Mouse (Mus musculus): ENCODE data around the gene Banf1. TPM values are rescaled to one million over a fixed set of nuclear protein-coding genes. Genes with fewer than 3 reads are reported as not detected.
A peak's percentile ranks its signal among the peaks of the same experiment; 100 is the strongest.
"Not testable (repeated sequence)": the region's sequence is repeated elsewhere in the genome, so short reads cannot be mapped to it uniquely, and the experiment has no call there.

The Banf1 gene
- polyA plus RNA-seq, 1 experiment from 2014 or later: 231 TPM

DNA sequence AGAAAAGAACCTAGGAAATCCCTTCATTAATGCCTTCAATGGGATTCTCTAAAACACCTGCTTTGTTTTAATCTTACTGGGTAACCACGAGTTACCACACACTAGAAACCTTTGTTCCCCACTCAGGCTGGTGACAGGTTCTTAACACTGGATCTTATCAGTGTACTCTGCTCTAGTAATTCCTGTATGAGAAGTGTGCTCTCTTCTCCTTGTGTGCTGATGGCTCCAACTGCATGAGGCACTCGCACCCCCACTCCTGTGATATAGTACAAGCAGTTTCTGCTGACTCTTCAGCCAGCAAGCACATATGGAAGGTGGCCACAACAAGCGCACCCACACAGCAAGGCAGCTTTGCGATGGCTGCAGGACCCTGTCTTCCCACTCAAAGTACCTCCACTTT lies 7.2 kb upstream of the Banf1 start:
- Histone ChIP-seq H3K27me3 (no peaks in the 10 kb centered on the region), H3K36me3 (replicated peaks) (peaks cover 69% of the 10 kb centered on the region), H3K27ac (replicated peaks) (no peak overlapping the region), H3K9me3 (replicated peaks) (no peaks in the 10 kb centered on the region), H3K4me1 (replicated peaks) (no peaks in the 10 kb centered on the region), H3K4me2 (no peak overlapping the region), H3K4me3 (replicated peaks) (no peak overlapping the region), H3K9ac (no peak overlapping the region)
- WGBS (ENCODE audit: insufficient replicate concordance): 75% methylated on average over 4 of the region's 4 CpGs
- ATAC-seq (ENCODE audit: insufficient read depth): no peak

DNA sequence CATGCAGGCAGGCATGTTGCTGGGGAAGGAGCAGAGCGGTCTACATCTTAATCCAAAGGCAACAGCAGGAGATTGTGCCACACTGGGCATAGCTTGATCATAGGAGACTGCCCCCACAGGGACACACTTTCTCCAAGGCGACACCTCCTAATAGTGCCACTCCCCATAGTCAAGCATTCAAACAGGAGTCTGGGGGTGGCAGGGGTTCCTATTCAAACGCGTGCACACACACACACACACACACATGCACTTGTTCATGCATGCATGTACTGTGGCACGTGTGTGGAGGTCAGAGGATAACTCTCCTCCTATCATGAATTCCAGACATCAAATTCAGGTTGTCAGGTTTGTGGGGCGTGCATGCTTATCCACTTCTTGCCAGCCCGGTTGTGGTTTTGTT lies 5.8 kb upstream of the Banf1 start:
- Histone ChIP-seq H3K9me3 (replicated peaks) (no peaks in the 10 kb centered on the region), H3K4me1 (replicated peaks) (peaks cover 11% of the 10 kb centered on the region), H3K4me3 (replicated peaks) (no peak overlapping the region), H3K4me2 (no peak overlapping the region), H3K27ac (replicated peaks) (no peak overlapping the region), H3K9ac (no peak overlapping the region), H3K27me3 (no peaks in the 10 kb centered on the region), H3K36me3 (replicated peaks) (peaks cover 67% of the 10 kb centered on the region)
- ATAC-seq (ENCODE audit: insufficient read depth): no peak
- 82% methylated on average over 7 of the region's 7 CpGs for WGBS (ENCODE audit: insufficient replicate concordance)

DNA sequence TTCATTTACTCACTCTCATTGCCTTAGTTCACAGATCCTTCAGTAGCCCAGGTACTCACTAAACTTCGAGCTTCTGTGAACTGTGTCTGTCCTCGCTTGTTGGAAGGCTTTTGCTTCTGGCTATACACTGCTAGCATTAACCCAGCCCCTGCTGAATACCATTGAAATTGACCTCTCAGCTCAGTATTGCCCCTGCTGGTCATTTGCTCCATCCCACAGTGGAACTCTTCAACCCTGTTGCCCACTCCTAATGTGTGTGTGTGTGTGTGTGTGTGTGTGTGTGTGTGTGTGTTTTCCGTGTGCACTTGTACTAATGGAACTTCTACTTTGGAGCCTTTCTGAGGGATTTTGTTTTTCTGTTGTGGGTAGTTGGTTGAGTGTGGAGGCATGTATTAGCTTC lies 4.0 kb upstream of the Banf1 start:
- Histone ChIP-seq H3K4me3 (replicated peaks) (no peak overlapping the region), H3K4me1 (replicated peaks) (peaks cover 19% of the 10 kb centered on the region), H3K4me2 (no peak overlapping the region), H3K27ac (replicated peaks) (no peak overlapping the region), H3K9me3 (replicated peaks) (no peaks in the 10 kb centered on the region), H3K36me3 (replicated peaks) (peaks cover 56% of the 10 kb centered on the region), H3K9ac (no peak overlapping the region), H3K27me3 (no peaks in the 10 kb centered on the region)
- no peak for ATAC-seq (ENCODE audit: insufficient read depth)
- WGBS (ENCODE audit: insufficient replicate concordance): 70% methylated on average over 3 of the region's 3 CpGs

DNA sequence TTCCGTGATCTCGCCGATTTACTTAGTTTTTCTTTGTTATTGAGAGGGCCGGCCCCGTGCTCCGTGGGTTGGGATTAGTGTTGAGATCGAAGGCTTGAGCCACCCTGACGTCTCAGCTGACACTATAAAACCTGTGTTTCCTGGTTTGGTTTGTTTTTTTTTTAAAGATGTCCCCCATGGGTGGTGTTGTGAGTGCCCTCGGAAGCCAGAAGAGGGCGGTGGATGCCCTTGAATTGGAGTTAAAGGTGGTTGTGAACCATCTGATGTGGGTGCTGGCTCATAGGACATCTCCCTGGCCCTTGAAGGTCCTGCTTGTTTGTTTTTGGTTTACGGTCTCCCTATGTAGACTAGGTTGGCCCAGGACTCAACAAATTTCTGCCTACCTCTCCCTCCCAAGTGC lies 487 bp upstream of the Banf1 start:
- no peaks in the 10 kb centered on the region for H3K27me3 ChIP-seq
- peak overlapping the region; percentile 78 for H3K4me3 ChIP-seq (replicated peaks)
- peaks cover 40% of the 10 kb centered on the region for H3K4me1 ChIP-seq (replicated peaks)
- no peaks in the 10 kb centered on the region for H3K9me3 ChIP-seq (replicated peaks)
- ATAC-seq (ENCODE audit: insufficient read depth): no peak
- H3K27ac ChIP-seq (replicated peaks): peak overlapping the region; percentile 95
- peaks cover 59% of the 10 kb centered on the region for H3K36me3 ChIP-seq (replicated peaks)
- peak overlapping the region; percentile 81 for H3K9ac ChIP-seq
- H3K4me2 ChIP-seq: peak overlapping the region; percentile 93
- 8% methylated on average over 11 of the region's 11 CpGs for WGBS (ENCODE audit: insufficient replicate concordance)

DNA sequence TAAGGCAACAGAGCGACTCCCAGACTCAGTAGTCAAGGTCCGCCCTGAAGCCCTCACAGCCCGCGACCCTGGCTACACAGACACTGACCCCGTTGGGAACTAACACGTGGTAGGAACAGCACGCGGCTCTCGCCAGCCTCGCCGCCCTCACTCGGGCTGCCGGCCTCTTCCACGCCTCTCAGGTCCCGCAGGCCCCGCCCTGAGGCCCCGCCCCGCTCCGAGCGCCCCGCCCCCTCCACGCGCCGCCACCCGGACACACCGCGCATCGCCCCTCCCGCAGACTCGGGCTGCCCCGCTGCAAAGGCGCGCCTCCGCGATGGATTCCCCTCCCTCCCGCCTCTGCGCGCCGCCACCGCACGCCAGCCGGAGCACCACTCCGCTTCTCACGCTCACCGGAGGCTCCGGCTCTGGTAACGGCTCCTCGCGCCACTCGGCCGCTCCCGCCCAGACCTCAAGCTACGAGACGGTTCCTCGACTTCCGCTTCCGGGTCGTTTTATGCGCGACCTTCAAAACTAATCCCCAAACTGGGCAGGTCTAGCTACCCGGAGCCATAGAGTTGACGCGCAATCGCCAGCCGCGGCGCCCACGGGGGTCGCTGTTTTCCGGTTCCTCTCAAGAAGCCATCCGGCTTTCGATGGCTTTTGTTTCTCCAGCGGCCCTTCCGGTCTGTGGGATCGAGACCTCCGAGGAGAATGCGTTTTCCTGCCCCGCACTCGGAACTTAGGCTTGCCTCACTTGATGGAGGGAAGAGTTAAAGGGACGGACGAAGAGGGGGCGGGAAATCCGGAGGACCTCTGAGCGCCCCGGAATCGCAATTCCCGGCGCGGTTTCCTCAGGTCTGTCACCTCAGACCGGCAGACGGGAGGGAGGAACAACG lies 554 bp downstream of the Banf1 start, which contains the start of gene Eif1ad:
TSS of gene Eif1ad (plus strand) at position 567 of the 878 bp plus-strand sequence.
- Histone ChIP-seq H3K4me3 (replicated peaks) (peak within 1 kb of the TSS; percentile 78), H3K36me3 (replicated peaks) (peaks cover 49% of the 10 kb centered on the region), H3K4me1 (replicated peaks) (peaks cover 40% of the 10 kb centered on the region), H3K4me2 (peak within 1 kb of the TSS; percentile 93), H3K9ac (peak within 1 kb of the TSS; percentile 81), H3K27me3 (no peaks in the 10 kb centered on the region), H3K9me3 (replicated peaks) (no peaks in the 10 kb centered on the region), H3K27ac (replicated peaks) (peak within 1 kb of the TSS; percentile 95)
- peak; percentile 93 for ATAC-seq (ENCODE audit: insufficient read depth)
- under 1% methylated on average over 92 of the region's 92 CpGs for WGBS (ENCODE audit: insufficient replicate concordance)

DNA sequence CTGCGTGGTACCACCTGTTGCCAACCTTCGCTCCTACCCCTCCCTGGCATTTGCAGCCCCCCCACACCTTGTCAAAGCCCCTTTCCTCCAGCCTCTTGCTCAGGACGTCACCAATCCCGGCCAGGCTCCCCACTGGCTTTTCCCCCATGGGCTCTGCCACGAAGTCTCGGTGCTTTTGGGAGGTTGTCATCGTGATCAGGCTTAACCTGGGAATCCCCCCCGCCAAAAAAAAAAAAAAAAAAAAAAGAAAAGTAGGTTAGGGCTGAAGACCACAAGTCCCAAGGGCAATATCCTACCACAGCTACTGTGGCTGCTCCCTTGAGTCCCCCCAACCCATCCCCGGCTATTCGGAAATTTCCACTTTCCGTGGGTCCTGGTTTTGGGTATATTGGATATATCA lies 1.2 kb downstream of the Banf1 start:
- no peaks in the 10 kb centered on the region for H3K27me3 ChIP-seq
- no peak for ATAC-seq (ENCODE audit: insufficient read depth)
- peak overlapping the region; percentile 81 for H3K9ac ChIP-seq
- peak overlapping the region; percentile 95; the same call in 1 of the 2 replicates for H3K27ac ChIP-seq (replicated peaks)
- H3K4me2 ChIP-seq: peak overlapping the region; percentile 93
- H3K4me1 ChIP-seq (replicated peaks): peaks cover 40% of the 10 kb centered on the region
- no peaks in the 10 kb centered on the region for H3K9me3 ChIP-seq (replicated peaks)
- H3K36me3 ChIP-seq (replicated peaks): peaks cover 44% of the 10 kb centered on the region
- WGBS (ENCODE audit: insufficient replicate concordance): 3% methylated on average over 11 of the region's 11 CpGs
- H3K4me3 ChIP-seq (replicated peaks): peak overlapping the region; percentile 78

DNA sequence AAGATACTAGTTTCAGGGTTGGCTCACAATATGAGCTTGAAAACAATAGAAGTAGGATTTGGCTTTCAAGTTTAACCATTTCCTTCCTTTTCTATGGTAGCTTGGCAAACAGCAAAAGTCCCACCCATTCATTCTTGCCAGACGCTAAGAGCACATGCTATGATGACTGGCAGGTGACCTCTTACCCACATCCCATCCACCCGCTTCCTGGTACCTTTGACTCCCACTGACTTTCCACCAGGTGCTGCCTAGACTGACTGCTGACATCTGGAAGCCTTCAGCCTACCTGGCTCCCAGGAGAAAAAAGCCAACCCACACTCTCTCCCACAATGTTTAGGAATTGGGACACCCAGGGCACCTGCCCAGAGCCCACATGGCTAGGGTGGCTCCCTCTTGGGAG lies 2.8 kb downstream of the Banf1 start:
- no peak for ATAC-seq (ENCODE audit: insufficient read depth)
- Histone ChIP-seq H3K27me3 (no peaks in the 10 kb centered on the region), H3K9ac (0 out of 2 replicates have a peak overlapping the region, but pooled peaks have one; percentile 21), H3K4me1 (replicated peaks) (peaks cover 40% of the 10 kb centered on the region), H3K27ac (replicated peaks) (no peak overlapping the region), H3K4me2 (no peak overlapping the region), H3K36me3 (replicated peaks) (peaks cover 28% of the 10 kb centered on the region), H3K9me3 (replicated peaks) (no peaks in the 10 kb centered on the region), H3K4me3 (replicated peaks) (no peak overlapping the region)
- 74% methylated on average over 2 of the region's 2 CpGs for WGBS (ENCODE audit: insufficient replicate concordance)

DNA sequence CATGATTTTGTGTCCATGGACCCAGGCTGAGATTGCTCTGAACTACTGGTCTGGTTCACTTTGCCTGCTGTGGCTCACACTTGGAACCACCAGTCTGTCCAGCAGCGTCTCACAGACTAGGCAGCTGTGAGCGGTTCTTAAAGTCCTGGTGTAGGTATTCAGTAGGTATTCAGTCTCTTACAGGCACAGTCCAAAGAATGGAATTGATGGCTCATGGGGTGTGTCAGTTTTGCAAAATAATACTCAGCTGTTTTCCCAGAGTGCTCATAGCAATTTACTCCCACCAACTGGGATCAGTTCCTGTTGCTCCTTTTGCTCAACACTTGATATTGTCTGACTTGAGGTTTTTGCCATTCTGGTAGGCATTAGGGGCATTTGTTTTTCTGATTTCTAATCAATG lies 4.8 kb downstream of the Banf1 start:
- peaks cover 16% of the 10 kb centered on the region for H3K36me3 ChIP-seq (replicated peaks)
- H3K27ac ChIP-seq (replicated peaks): no peak overlapping the region
- WGBS (ENCODE audit: insufficient replicate concordance): 77% methylated on average over 2 of the region's 2 CpGs
- H3K9me3 ChIP-seq (replicated peaks): no peaks in the 10 kb centered on the region
- no peak overlapping the region for H3K9ac ChIP-seq
- H3K4me2 ChIP-seq: no peak overlapping the region
- ATAC-seq (ENCODE audit: insufficient read depth): no peak
- no peaks in the 10 kb centered on the region for H3K27me3 ChIP-seq
- no peak overlapping the region for H3K4me3 ChIP-seq (replicated peaks)
- peaks cover 24% of the 10 kb centered on the region for H3K4me1 ChIP-seq (replicated peaks)

DNA sequence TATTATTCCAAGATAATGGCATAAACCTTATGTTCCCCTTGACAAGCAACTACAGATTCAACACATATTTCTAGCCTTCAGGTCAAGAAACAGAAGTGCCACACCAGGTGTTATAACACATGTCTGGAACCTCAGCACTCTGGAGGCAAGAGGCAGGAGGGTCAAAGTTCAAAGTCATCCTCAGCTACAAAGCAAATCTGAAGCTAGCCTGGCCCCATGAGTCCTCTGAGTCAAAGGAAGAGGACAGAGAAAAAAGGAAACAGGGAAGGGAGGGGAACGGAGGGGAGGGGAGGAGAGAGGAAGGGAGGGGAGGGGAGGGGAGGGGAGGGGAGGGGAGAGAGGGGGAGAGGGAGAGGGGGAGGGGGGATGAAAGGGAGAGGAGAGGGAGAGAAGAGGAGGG lies 10.9 kb downstream of the Banf1 start:
- no peaks in the 10 kb centered on the region for H3K4me1 ChIP-seq (replicated peaks)
- no peaks in the 10 kb centered on the region for H3K36me3 ChIP-seq (replicated peaks)
- H3K9ac ChIP-seq: no peak overlapping the region
- no peak overlapping the region for H3K27ac ChIP-seq (replicated peaks)
- WGBS (ENCODE audit: insufficient replicate concordance): no CpG with 5 or more reads among the region's 1 CpGs
- H3K9me3 ChIP-seq (replicated peaks): no peaks in the 10 kb centered on the region
- H3K4me3 ChIP-seq (replicated peaks): no peak overlapping the region
- ATAC-seq (ENCODE audit: insufficient read depth): no peak
- H3K27me3 ChIP-seq: no peaks in the 10 kb centered on the region
- H3K4me2 ChIP-seq: no peak overlapping the region

DNA sequence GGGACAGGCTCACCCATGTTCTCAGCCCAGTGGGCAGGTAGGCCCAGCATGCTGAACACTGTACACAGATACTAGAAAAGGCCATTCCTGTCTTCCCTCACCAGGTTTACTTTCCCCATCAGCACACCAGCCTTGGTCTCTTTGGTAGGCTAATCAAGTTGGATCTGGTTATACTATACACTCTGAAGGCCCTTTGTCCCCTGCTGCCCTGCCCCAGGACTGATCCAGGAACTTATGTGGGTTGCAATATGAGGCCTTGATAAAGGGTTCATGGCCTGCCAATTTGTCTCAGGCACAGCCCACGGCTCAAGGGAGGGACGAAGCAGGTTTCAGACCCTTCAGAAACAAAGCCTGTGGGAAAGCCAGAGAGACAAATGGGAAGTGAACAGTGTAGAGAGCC lies 13.4 kb downstream of the Banf1 start:
- 63% methylated on average over 2 of the region's 2 CpGs for WGBS (ENCODE audit: insufficient replicate concordance)
- Histone ChIP-seq H3K4me1 (replicated peaks) (peaks cover 6% of the 10 kb centered on the region), H3K27me3 (peaks cover 5% of the 10 kb centered on the region; the same call in 1 of the 2 replicates), H3K4me2 (no peak overlapping the region), H3K9me3 (replicated peaks) (no peaks in the 10 kb centered on the region), H3K27ac (replicated peaks) (no peak overlapping the region), H3K4me3 (replicated peaks) (no peak overlapping the region), H3K9ac (no peak overlapping the region), H3K36me3 (replicated peaks) (no peaks in the 10 kb centered on the region)
- no peak for ATAC-seq (ENCODE audit: insufficient read depth)

DNA sequence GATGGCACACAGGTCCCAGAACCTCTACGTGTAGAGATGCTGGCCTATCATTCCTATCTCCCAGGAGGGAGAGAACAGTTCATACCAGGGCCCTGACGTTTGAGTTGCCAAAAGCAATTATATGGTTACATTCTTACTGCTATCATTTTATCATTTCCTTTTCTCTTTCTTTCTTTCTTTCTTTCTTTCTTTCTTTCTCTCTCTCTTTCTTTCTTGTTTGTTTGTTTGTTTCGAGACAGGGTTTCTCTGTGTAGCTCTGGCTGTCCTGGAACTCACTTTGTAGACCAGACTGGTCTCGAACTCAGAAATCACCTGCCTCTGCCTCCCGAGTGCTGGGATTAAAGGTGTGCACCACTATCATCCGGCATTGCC lies 17.5 kb downstream of the Banf1 start, which contains the start of gene Cst6:
TSS of gene Cst6 (minus strand) at position 73 of the 372 bp plus-strand sequence.
- H3K9ac ChIP-seq: peak within 1 kb of the TSS; percentile 46
- peak within 1 kb of the TSS; percentile 47 for H3K4me3 ChIP-seq (replicated peaks)
- peak within 1 kb of the TSS; percentile 76 for H3K4me2 ChIP-seq
- ATAC-seq (ENCODE audit: insufficient read depth); H3K27ac ChIP-seq (replicated peaks); H3K4me1 ChIP-seq (replicated peaks); H3K27me3 ChIP-seq; H3K36me3 ChIP-seq (replicated peaks); H3K9me3 ChIP-seq (replicated peaks): not testable (repeated sequence)
- WGBS (ENCODE audit: insufficient replicate concordance): 52% methylated on average over 6 of the region's 6 CpGs

Measured in liver, embryonic 15.5 days (tissue).